Mouse (Mus musculus) ES-Bruce4 (cell line): Measurements from ENCODE around the gene Sh3d21. TPM values are rescaled to one million over a fixed set of nuclear protein-coding genes. Genes with fewer than 3 reads are reported as not detected.

Experiments
- H3K27ac ChIP-seq: 2 replicates; pipeline ENCODE4 v1.5.1; 2012; ENCODE audit warnings: low read length, inconsistent platforms; ENCODE audit not compliant: insufficient read depth
- H3K27me3 ChIP-seq: 2 replicates; pipeline ENCODE4 v1.6.1; 2012; ENCODE audit warnings: mild to moderate bottlenecking, low read length, inconsistent platforms; ENCODE audit not compliant: control insufficient read depth, poor library complexity, insufficient read depth, severe bottlenecking
- H3K36me3 ChIP-seq: 2 replicates; pipeline ENCODE4 v1.6.1; 2012; ENCODE audit warnings: inconsistent platforms, mild to moderate bottlenecking, low read length, moderate library complexity; ENCODE audit not compliant: control insufficient read depth, poor library complexity, insufficient read depth, severe bottlenecking
- H3K4me1 ChIP-seq: one replicate; pipeline ENCODE4 v1.8.1; 2011; ENCODE audit warnings: low read length; ENCODE audit not compliant: control insufficient read depth, insufficient read depth
- H3K4me3 ChIP-seq: 2 replicates; pipeline ENCODE4 v1.5.1; 2011; ENCODE audit warnings: low read depth, mild to moderate bottlenecking, low read length
- H3K9ac ChIP-seq: 2 replicates; pipeline ENCODE4 v1.6.1; 2012; ENCODE audit warnings: low read depth, mild to moderate bottlenecking, inconsistent platforms; ENCODE audit not compliant: poor library complexity, severe bottlenecking
- H3K9me3 ChIP-seq: replicated peaks from 2 replicates; pipeline ENCODE4 v1.6.1; 2012; ENCODE audit warnings: mild to moderate bottlenecking, low read length, inconsistent platforms; ENCODE audit not compliant: control insufficient read depth, poor library complexity, insufficient read depth, severe bottlenecking
- CTCF ChIP-seq: IDR thresholded peaks from one replicate; pipeline ENCODE4 v1.8.1; 2011; ENCODE audit warnings: low read depth, low read length
- EP300 ChIP-seq: IDR thresholded peaks from 2 replicates; pipeline ENCODE4 v1.6.1; 2011; ENCODE audit warnings: low read depth, low read length; ENCODE audit not compliant: insufficient read depth
- POLR2A ChIP-seq: IDR thresholded peaks from one replicate; pipeline ENCODE4 v1.8.1; 2011; ENCODE audit warnings: low read length; ENCODE audit not compliant: insufficient read depth
- polyA plus RNA-seq: library from polyadenylated mRNA; stranded (reverse); fragments of >200 nt; gene quantifications from 2 replicates; pipeline ENCODE4 v1.2.4, GENCODE M21; 2011; ENCODE audit warnings: low read depth; ENCODE audit not compliant: missing spikeins, insufficient read depth, insufficient read length

The Sh3d21 gene
- polyA plus RNA-seq, 1 experiment, result 6.0 TPM

DNA sequence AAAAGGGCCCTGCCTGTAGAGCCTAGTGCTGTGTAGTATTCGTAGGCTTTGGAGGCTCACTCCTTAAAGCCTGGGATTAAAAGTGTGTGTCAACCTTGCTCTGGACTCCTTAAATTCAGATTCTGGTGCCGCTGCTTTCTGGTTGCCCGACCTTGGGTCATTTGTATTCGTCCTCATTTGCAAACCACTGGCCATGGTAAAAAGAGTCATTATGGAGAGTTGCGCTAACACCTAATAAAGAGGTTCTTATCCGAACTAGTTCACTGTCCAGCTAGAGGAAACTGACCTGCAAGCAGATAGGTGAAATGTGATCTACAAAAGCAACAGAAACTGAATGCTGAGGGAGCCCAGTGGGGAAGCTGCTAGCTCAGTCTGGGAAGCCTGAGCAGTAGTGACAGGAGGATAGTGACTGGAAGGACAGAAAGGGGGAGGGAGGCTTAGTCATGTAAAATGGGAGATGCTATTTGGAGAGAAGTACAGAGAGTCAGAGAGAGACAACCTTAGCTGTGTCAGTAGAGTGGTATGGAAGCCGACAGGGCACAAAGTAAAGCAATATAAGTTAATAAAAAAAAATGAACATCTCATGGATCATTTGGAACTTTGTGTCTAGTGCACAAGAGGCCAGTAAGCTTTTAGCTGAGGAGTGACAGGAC lies 58.0 kb downstream of the Sh3d21 start:
- no peaks in the 10 kb centered on the region for H3K4me1 ChIP-seq
- TF ChIP-seq POLR2A (no peak), CTCF (no peak), EP300 (no peak)
- H3K4me3 ChIP-seq, result no peak overlapping the region
- H3K27ac ChIP-seq, result no peak overlapping the region
- no peaks in the 10 kb centered on the region for H3K27me3 ChIP-seq
- H3K9ac ChIP-seq, result no peak overlapping the region
- H3K9me3 ChIP-seq, result no peaks in the 10 kb centered on the region
- no peaks in the 10 kb centered on the region for H3K36me3 ChIP-seq

GRCm38 (mm10) chr4:126104261-126105075 lies 58.8 kb downstream of the Sh3d21 start:
- Histone ChIP-seq H3K4me1 (no peaks in the 10 kb centered on the region), H3K9ac (peak overlapping the region; percentile 72), H3K27ac (no peak overlapping the region), H3K27me3 (no peaks in the 10 kb centered on the region), H3K36me3 (no peaks in the 10 kb centered on the region), H3K4me3 (peak overlapping the region; percentile 51), H3K9me3 (no peaks in the 10 kb centered on the region)
- TF ChIP-seq CTCF, result no peak
- no peak for TF ChIP-seq EP300
- no peak for TF ChIP-seq POLR2A

GRCm38 (mm10) chr4:126103590-126104068 lies 59.7 kb downstream of the Sh3d21 start, which contains the start of gene Stk40:
TSS of gene Stk40 (plus strand) at chr4:126103957.
- TF ChIP-seq CTCF (peak; percentile 36), POLR2A (peak; percentile 49), EP300 (no peak)
- Histone ChIP-seq H3K4me3 (peak within 1 kb of the TSS; percentile 58), H3K27ac (peak within 1 kb of the TSS; percentile 97), H3K36me3 (peaks cover 2% of the 10 kb centered on the region; the same call in 1 of the 2 replicates), H3K9me3 (no peaks in the 10 kb centered on the region), H3K9ac (peak within 1 kb of the TSS; percentile 72), H3K4me1 (no peaks in the 10 kb centered on the region), H3K27me3 (no peaks in the 10 kb centered on the region)

GRCm38 (mm10) chr4:126103057-126103581 lies 60.2 kb downstream of the Sh3d21 start:
- TF ChIP-seq CTCF (no peak), POLR2A (no peak), EP300 (0 out of 2 replicates have a peak, but pooled peaks have one; percentile 49)
- peak overlapping the region; percentile 63 for H3K9ac ChIP-seq
- peak overlapping the region; percentile 58 for H3K4me3 ChIP-seq
- peaks cover under 1% of the 10 kb centered on the region for H3K4me1 ChIP-seq
- peak overlapping the region; percentile 97 for H3K27ac ChIP-seq
- no peaks in the 10 kb centered on the region for H3K9me3 ChIP-seq
- peaks cover 4% of the 10 kb centered on the region for H3K36me3 ChIP-seq
- H3K27me3 ChIP-seq, result no peaks in the 10 kb centered on the region

DNA sequence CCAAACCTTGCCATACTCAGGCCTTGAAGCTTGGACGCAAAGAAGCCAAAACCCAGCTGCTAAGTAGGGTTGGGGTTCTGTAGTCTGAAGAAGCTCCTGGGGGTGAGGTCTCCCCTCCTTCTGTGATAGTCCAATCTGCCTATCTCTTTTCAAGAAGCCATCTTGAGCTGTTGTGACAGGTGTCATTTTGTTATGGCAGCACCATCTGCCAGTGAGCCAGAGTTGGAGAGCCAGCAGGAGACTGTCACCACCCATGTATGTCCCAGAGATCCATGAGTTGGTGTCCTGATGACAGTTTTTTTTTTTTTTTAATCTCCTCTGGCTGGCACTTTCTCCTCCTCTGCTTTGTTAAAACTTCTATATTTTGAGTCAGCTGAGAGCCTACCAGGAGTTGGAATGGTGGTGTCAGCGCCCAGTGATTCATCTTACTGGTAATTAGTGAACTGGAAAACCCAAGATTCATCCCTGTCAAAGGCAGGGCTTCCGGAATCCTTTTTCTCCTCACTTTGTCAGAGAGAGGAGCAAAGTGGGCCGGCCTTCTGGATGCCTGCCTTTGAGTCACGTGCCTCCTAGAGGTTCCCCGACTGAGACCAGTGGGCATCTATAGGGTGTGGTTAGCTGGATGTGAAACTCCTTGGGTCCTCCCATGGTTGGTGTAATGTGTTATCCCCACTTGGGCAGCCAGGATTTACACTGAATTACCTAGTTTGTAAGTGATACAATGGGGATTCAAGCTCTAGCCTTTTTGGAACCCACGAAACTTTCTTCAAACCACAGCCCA lies 61.0 kb downstream of the Sh3d21 start:
- Histone ChIP-seq H3K36me3 (peaks cover 4% of the 10 kb centered on the region), H3K9ac (peak overlapping the region; percentile 63), H3K27me3 (no peaks in the 10 kb centered on the region), H3K27ac (peak overlapping the region; percentile 97), H3K4me1 (peaks cover 4% of the 10 kb centered on the region), H3K9me3 (no peaks in the 10 kb centered on the region), H3K4me3 (no peak overlapping the region)
- TF ChIP-seq POLR2A (no peak), CTCF (no peak), EP300 (no peak)
